Mouse (Mus musculus): Measurements from ENCODE around the gene Col4a3bp.

Gene Col4a3bp

GRCm38 (mm10) chr13:96542081-96542889 lies at the start of gene Col4a3bp, which contains the start of gene Polk:
TSS of gene Col4a3bp (plus strand) at chr13:96542618.
TSS of gene Polk (minus strand) at chr13:96542579.
- peak; percentile 61 for DNase-seq (ENCODE audit: extremely low read depth, low read depth, low spot score)

- no peak for DNase-seq (ENCODE audit: extremely low read depth, low read depth, low spot score)
Measured at GRCm38 (mm10) chr13:96496630-96497029, 45.8 kb upstream of the Col4a3bp start.

GRCm38 (mm10) chr13:96499891-96500290 lies 42.5 kb upstream of the Col4a3bp start:
- no peak for DNase-seq (ENCODE audit: extremely low read depth, low read depth, low spot score)

- no peak for DNase-seq (ENCODE audit: extremely low read depth, low read depth, low spot score)
Measured at GRCm38 (mm10) chr13:96505661-96506060, 36.8 kb upstream of the Col4a3bp start.

- no peak for DNase-seq (ENCODE audit: extremely low read depth, low read depth, low spot score)
Measured at GRCm38 (mm10) chr13:96506313-96506712, 36.1 kb upstream of the Col4a3bp start.

GRCm38 (mm10) chr13:96507541-96507940 lies 34.9 kb upstream of the Col4a3bp start:
- no peak for DNase-seq (ENCODE audit: extremely low read depth, low read depth, low spot score)

GRCm38 (mm10) chr13:96510635-96511034 lies 31.8 kb upstream of the Col4a3bp start:
- DNase-seq (ENCODE audit: extremely low read depth, low read depth, low spot score) = no peak

- no peak for DNase-seq (ENCODE audit: extremely low read depth, low read depth, low spot score)
Measured at GRCm38 (mm10) chr13:96511262-96511661, 31.2 kb upstream of the Col4a3bp start.

- no peak for DNase-seq (ENCODE audit: extremely low read depth, low read depth, low spot score)
Measured at GRCm38 (mm10) chr13:96511893-96512292, 30.5 kb upstream of the Col4a3bp start.

- DNase-seq (ENCODE audit: extremely low read depth, low read depth, low spot score) = no peak
Measured at GRCm38 (mm10) chr13:96514154-96514942, 28.1 kb upstream of the Col4a3bp start.

- DNase-seq (ENCODE audit: extremely low read depth, low read depth, low spot score) = no peak
Measured at GRCm38 (mm10) chr13:96516249-96516648, 26.2 kb upstream of the Col4a3bp start.

GRCm38 (mm10) chr13:96517335-96517734 lies 25.1 kb upstream of the Col4a3bp start:
- no peak for DNase-seq (ENCODE audit: extremely low read depth, low read depth, low spot score)

- no peak for DNase-seq (ENCODE audit: extremely low read depth, low read depth, low spot score)
Measured at GRCm38 (mm10) chr13:96521294-96521693, 21.1 kb upstream of the Col4a3bp start.

GRCm38 (mm10) chr13:96527022-96527421 lies 15.4 kb upstream of the Col4a3bp start:
- no peak for DNase-seq (ENCODE audit: extremely low read depth, low read depth, low spot score)

- DNase-seq (ENCODE audit: extremely low read depth, low read depth, low spot score) = no peak
Measured at GRCm38 (mm10) chr13:96527856-96528255, 14.6 kb upstream of the Col4a3bp start.

- DNase-seq (ENCODE audit: extremely low read depth, low read depth, low spot score) = no peak
Measured at GRCm38 (mm10) chr13:96528776-96529175, 13.6 kb upstream of the Col4a3bp start.

- DNase-seq (ENCODE audit: extremely low read depth, low read depth, low spot score) = no peak
Measured at GRCm38 (mm10) chr13:96529542-96529941, 12.9 kb upstream of the Col4a3bp start.

- DNase-seq (ENCODE audit: extremely low read depth, low read depth, low spot score) = no peak
Measured at GRCm38 (mm10) chr13:96530064-96530463, 12.4 kb upstream of the Col4a3bp start.

- DNase-seq (ENCODE audit: extremely low read depth, low read depth, low spot score) = no peak
Measured at GRCm38 (mm10) chr13:96532176-96532575, 10.2 kb upstream of the Col4a3bp start.

GRCm38 (mm10) chr13:96533742-96534141 lies 8.7 kb upstream of the Col4a3bp start:
- DNase-seq (ENCODE audit: extremely low read depth, low read depth, low spot score) = no peak

- no peak for DNase-seq (ENCODE audit: extremely low read depth, low read depth, low spot score)
Measured at GRCm38 (mm10) chr13:96536821-96537572, 5.4 kb upstream of the Col4a3bp start.
